Mouse (Mus musculus): ENCODE data around the gene Trf.

GRCm38 (mm10) chr9:103214281-103214680 is 16.0 kb downstream of the Trf start:
- TF ChIP-seq CTCF (IDR thresholded peaks at IDR 0.05; ENCODE audit: control insufficient read depth, insufficient read depth, insufficient replicate concordance, low read depth, low read length) = no peak
- TF ChIP-seq POLR2A (IDR thresholded peaks at IDR 0.05; ENCODE audit: control insufficient read depth, low read depth, low read length) = no peak
